Mouse (Mus musculus) spleen, postnatal 10 days (tissue): Measurements from ENCODE around the gene Klf12.

Experiments
- DNase-seq, 2 experiments: peaks; one replicate each; pipeline ENCODE4 v3.0.0; 2021 to 2022; ENCODE audit warnings: low spot score in 2 of 2

The Klf12 gene

GRCm38 (mm10) chr14:100045431-100045830, 239.0 kb downstream of the Klf12 start:
- DNase-seq, result no peak

DNA sequence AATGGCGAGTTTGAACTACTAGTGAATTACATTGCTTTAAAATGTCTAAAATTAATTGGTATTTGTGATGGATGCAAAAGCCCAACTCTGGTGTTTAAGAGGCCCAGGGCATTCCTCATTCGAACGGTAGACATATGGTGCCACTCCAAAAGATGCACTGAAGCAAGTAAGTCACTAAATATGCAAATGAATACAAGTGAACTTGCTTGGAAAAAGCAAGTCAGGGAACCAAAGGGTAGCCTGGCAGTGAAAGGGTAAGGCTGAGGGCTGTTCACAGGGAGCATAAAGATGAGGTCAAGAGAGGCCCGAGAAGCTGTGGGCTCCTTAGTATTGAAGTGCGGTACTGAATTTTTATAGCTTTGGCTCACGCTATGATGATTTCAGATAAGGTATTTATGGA, 242.7 kb downstream of the Klf12 start:
- DNase-seq, result no peak

DNA sequence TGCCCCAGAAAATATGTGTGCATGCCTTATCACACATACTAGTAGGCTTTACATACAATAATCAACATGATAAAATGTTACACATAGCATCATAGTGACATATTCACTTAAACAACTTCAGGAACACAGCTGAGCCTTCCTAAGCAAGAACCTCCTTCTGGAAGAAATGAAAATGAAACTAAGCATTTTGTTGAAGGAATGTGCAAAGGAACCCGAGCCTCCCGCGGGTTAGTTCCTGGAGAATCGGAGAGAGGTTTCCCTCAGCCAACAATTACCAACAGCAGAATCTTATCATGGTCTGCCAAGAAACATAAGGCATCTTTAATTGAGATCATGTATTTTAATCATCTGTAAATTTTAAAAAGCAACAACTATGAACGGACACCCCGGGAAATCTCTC, 257.8 kb downstream of the Klf12 start:
- no peak for DNase-seq

DNA sequence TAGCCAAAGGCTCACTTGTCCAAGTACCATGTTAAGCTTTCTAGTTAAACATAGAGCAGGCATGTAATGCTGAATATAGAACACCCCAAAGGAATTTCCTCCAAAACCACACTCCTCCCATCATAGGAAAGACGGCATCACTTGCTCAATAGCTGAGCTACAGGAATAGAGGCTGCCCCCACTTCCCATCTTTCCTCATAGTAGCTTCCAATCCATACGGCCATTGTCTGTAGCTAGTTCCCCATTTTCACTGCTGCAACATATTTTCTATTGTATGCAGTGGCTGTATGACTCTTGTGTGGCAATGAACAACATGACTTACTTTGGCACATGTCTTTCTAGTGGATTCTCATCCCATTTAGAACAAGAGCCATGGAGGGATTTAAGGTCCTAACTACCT, 267.3 kb downstream of the Klf12 start:
- DNase-seq, result no peak

DNA sequence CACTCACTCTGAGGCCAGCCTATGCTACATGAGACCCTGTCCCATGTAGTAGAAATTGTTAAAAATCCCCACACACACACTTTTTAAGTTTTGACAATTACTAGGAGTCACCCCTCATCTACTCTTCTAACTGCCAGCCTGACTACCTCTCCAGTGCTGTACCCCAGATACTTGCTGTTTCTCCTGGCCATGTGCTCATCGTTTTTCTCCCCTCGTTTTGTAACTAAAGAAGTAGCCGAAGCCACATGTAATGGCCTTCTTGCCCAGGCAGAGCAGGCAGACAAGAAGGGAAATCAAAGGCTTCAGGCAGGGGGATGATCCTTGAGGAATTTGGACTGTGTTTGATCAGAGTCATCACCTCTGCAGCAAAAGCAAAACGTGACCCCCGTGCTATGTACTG, 274.0 kb downstream of the Klf12 start:
- DNase-seq, result no peak

DNA sequence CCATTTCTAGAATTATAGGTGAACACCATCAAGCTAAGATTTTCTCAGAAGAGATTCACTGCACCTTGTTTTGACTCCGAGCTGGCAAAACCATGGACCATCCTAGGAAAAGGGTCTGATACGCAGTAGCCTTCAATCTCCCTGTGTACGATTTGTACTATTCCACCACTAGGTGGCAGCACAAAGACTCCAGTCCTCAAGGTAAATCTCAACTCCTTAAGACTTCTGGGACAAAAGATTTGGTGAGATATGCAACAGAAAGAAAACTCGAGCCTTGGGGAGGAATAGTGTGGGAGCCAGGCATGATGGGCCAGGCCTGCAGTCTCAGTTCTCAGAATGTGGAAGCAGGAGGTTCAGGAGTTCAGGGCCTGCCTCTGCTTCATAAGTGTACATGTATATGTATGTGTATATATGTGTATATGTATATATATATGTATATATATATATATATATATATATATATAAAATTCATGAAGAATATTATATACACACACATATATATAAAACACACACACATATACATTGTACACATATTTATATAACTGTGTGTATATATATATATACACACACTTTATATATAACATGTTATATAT, 274.6 kb downstream of the Klf12 start:
- peak; percentile 4 to 12 for DNase-seq

DNA sequence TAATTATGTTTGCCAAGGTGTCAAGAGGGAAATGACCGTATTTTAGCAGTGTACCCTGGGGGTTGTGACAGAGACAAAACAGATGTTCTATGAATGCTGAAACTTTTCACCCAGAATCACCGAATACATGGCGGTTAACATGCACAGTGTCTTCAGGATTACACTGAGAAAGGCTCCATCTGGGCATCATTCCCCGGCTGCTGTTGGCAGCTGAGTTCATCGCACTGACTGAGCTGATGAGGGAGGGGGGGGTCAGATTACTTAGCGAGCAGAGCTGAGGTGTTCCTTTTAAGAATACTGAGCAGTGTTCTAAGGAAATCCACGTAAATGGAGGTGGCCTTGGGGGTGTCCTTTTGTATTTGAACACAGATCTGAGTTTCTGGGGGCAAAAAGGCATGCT, 301.0 kb downstream of the Klf12 start:
- no peak for DNase-seq

DNA sequence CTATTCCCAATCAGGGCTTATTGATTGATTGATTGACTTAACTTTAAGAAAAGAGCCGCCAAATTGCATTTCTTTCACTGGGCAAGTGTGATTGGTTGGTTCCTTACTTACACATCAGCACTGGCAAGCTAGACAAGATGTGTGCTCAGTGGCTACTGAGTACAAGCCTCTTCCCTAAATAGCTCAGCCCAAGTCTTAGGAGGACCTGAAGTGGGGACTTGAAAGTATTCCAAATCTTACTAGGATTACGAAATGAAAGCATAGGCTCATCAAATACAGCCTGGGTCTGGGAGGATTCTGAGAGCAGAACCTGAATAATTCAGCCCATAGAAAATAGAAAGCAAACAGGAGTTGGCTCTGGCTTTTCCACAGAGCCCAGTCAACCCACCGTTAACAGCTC, 303.3 kb downstream of the Klf12 start:
- DNase-seq, result no peak

DNA sequence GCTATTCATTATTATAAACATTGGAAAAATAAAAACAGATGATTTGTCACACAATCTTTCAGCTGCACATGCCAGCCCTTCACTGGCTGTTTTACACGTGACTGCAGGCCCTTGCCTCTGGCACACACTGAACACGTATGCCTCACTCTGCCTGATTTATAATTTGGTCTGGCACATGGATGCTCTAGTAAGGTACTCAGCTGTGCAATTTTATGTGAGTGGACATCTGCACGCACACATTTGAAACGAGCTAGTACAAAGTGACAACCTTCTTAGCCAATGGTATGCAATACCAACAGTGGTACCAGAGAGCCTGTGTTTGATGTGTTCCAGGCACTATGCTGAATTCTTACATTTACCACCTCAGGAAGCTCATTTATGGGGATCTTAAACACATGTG, 316.6 kb downstream of the Klf12 start:
- no peak for DNase-seq

DNA sequence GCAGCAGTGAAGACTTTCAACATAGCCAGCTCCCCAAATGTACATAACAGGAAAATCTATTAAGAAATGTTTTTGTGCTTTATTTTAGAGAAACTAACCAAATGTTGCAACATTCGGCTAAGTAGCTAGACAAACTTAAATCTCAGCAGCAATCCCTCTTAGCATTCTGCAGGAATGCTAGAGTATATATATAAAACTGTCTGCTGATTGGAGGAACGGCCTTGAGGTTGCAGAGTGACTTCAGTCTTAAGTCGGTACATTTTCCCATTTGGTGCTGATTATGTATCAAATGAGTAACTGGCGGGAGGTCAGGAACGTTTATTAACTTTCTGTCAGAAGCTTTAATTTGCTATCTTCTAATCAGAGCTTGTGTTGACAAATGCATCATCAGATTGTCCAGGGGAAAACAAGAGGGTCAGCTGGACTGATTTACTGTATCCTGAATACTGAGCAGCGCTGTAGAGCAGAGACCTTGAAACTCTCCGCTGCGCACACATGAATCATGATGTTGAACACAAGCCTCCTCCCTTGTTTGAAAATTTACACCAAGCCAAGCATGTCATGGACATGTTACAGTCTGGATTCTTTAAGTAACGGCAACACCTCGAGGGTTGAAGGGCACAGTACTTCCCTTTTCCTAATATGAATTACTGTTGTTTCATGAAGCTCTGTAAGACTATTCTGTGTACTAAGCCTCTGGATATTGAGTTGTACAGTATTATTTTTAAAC, 323.8 kb downstream of the Klf12 start:
- no peak for DNase-seq

DNA sequence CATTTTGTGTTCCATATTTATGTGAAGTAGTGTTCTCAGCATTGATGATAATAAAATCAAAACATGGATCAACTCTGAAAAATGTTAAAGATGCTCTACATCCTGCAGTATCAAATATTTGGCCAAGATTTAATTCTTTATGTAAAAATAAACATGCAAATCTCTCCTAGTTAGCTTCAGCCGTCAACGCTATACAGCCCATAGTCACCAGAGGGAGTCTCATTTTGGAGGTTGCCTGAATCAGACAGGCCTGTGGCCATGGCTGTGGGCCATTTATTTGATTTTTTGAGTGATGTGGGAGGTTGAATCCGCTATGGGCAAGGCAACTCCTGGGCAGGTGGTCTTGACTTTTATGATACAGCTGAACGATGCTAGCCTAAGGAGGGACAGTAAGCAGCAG, 329.3 kb downstream of the Klf12 start:
- DNase-seq, result no peak

GRCm38 (mm10) chr14:99944221-99945108, 340.0 kb downstream of the Klf12 start:
- DNase-seq, result no peak

- DNase-seq, result peak in 1 of 2 experiments; percentile 31
These were observed 341.3 kb downstream of the Klf12 start for GRCm38 (mm10) chr14:99943156-99943555.

DNA sequence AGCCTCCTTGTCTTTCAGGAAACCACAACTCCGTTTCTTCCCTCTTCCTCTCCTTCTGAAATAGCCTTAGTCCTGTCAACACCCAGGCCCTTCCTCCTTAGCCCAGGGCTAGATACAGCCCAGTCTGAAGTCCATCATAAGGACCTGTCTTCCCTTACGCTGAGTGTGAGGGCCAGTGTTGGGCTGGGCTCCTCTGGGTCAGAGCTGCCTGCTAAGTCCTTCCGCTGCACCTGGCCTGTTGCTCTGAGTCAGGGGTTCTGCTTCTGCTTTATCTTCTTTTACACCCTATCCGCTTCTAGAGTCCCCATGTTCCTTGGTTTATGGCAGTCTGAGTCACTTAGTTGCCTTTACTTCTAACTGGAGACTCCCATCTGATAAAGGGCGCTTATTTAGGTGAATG, 351.0 kb downstream of the Klf12 start:
- no peak for DNase-seq

DNA sequence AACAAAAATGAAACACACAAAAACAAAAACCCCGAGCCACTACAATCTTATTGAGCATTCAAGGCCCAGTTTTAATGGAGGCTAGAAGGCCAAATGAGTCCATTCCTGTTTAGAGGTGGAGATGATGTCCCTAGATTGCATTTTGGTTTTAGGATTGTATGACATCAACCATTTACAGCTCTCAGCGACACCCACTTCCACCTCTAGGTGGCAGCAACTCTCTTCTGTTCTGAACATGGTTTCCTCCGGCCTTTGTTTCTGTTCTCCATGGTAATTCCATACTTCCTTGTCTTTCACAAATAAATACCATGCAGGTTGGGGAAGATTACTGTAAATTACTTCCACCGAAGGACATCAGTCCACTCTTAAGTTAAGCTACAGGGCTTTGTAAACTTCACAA, 352.6 kb downstream of the Klf12 start:
- DNase-seq, result peak; percentile 5 to 54

DNA sequence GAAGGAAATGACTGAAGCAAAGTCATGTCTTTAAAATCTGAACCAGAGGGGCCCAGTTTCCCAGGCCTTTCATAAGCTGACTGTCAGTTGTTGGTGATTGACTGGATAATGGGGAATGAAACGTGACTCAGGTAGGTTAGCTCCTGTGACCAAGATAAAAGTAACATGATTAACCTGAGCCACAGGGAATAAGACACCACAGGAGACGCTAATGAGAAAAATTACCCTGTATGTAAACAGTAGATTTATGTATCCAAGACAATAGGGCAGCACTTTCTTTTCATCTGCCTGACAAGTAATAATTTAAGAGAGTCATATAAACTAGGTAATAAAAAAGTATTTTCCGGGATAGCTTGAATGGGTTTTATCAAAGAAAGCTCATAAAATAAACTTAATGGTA, 372.6 kb downstream of the Klf12 start:
- DNase-seq, result no peak

- no peak for DNase-seq
These were observed 373.6 kb downstream of the Klf12 start for GRCm38 (mm10) chr14:99910876-99911275.

GRCm38 (mm10) chr14:99900902-99901301, 383.6 kb downstream of the Klf12 start:
- no peak for DNase-seq

- no peak for DNase-seq
These were observed 385.6 kb downstream of the Klf12 start for GRCm38 (mm10) chr14:99898861-99899260.

- peak; percentile 10 to 42 for DNase-seq
These were observed 389.6 kb downstream of the Klf12 start for GRCm38 (mm10) chr14:99894708-99895383.

DNA sequence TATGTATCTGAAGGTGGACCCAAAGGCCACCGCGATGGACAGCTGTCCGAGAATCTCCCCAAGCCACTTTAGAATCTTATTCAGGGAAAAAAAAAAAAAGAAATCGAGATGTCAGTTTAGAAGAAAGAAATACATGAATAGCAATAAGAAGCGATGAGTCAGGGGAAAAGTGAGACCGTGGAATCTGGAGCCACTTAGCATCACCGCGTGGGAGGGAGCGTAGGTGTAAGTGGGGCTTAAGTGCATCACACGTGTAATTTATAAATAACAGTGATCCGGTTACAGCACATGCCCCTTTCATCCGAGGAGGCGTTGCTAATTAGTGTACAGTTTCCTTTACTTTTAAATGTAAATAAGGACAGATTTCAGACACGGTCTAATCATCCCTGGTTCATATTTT, 390.4 kb downstream of the Klf12 start:
- no peak for DNase-seq

- no peak for DNase-seq
These were observed 398.0 kb downstream of the Klf12 start for GRCm38 (mm10) chr14:99886503-99886902.
